Mouse (Mus musculus) lung, postnatal 0 days (tissue): ENCODE data around the gene Gm11758. TPM values are rescaled to one million over a fixed set of nuclear protein-coding genes. Genes with fewer than 3 reads are reported as not detected.
"Not testable (repeated sequence)": the region's sequence is repeated elsewhere in the genome, so short reads cannot be mapped to it uniquely, and the experiment has no call there.

Experiments used
- ATAC-seq: fragments of 200-750 bp; cut with Nextera tagmentation; 2 replicates; pipeline ENCODE4 v1.8.0; 2017; ENCODE audit warnings: moderate library complexity
- DNase-seq: peaks from one replicate; pipeline ENCODE4 v3.0.0-alpha.2; 2016; ENCODE audit warnings: low spot score
- H3K27ac ChIP-seq: fragments of 300-500 bp; sonication (generic); 2 replicates; pipeline ENCODE4 v1.5.1; 2014; ENCODE audit warnings: antibody characterized with exemption, mild to moderate bottlenecking, low read length, mixed read lengths
- H3K27me3 ChIP-seq: fragments of 300-500 bp; sonication (generic); replicated peaks from 2 replicates; pipeline ENCODE4 v1.6.1; 2014; ENCODE audit warnings: low read length, mixed read lengths; ENCODE audit not compliant: insufficient read depth
- H3K36me3 ChIP-seq: fragments of 300-500 bp; sonication (generic); 2 replicates; pipeline ENCODE4 v1.6.1; 2014; ENCODE audit warnings: low read length, mixed read lengths; ENCODE audit not compliant: insufficient read depth
- H3K4me1 ChIP-seq: fragments of 300-500 bp; sonication (generic); 2 replicates; pipeline ENCODE4 v1.6.1; 2014; ENCODE audit warnings: antibody characterized with exemption, low read depth, low read length, mixed read lengths; ENCODE audit not compliant: insufficient read depth
- H3K4me2 ChIP-seq: fragments of 300-500 bp; sonication (generic); replicated peaks from 2 replicates; pipeline ENCODE4 v1.6.1; 2014; ENCODE audit warnings: low read depth, mild to moderate bottlenecking, low read length, moderate library complexity, mixed read lengths
- H3K4me3 ChIP-seq: fragments of 300-500 bp; sonication (generic); 2 replicates; pipeline ENCODE4 v1.5.1; 2014; ENCODE audit warnings: low read depth, low read length
- H3K9ac ChIP-seq: fragments of 300-500 bp; sonication (generic); replicated peaks from 2 replicates; pipeline ENCODE4 v1.6.1; 2014; ENCODE audit warnings: low read depth, mild to moderate bottlenecking
- H3K9me3 ChIP-seq: fragments of 300-500 bp; sonication (generic); 2 replicates; pipeline ENCODE4 v1.6.1; 2016; ENCODE audit warnings: low read length, mixed read lengths
- CTCF ChIP-seq: IDR thresholded peaks from 2 replicates; pipeline ENCODE4 v1.5.1; 2016; ENCODE audit warnings: antibody characterized with exemption, mild to moderate bottlenecking
- EP300 ChIP-seq: IDR thresholded peaks from 2 replicates; pipeline ENCODE4 v1.6.1; 2016; ENCODE audit warnings: antibody characterized with exemption, mild to moderate bottlenecking, control low read depth
- WGBS: fragments of 180-500 bp; shearing (Covaris S2); extraction: QIAGEN DNeasy Blood & Tissue Kit; methylation state at CpG from one replicate; pipeline ENCODE4 v1.1.7; 2014; 5-methylcytosine and 5-hydroxymethylcytosine counted together
- polyA plus RNA-seq: library from polyadenylated mRNA; unstranded; fragments of >200 nt; fragmentation: Nextera tagmentation; extraction: Ambion mirVana; gene quantifications from 2 replicates; pipeline ENCODE4 v1.2.1, GENCODE M21; 2015

Gene Gm11758
- not detected in 2 replicates for polyA plus RNA-seq

DNA sequence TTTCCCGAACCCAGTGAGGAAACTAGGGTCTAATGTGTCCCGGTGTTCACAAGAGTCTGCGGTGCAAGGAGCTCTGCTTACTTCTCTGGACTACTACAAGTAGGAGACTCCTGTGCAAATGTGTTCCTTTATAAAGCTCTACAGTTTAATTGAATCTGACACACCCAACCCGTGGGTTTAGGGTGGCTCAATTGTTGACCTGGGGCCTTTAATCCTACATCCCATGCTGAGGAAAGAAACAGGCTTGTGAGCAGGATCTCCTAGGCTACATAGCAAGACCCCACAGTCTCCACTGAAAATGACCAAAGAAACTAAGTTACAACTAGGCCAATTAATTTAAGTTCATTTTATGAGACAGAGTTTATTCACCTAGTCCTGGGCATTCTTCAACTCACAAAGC is at the start of gene Gm11758:
TSS of gene Gm11758 (minus strand) at position 101 of the 400 bp plus-strand sequence.
- H3K9ac ChIP-seq, H3K9me3 ChIP-seq, DNase-seq, H3K4me2 ChIP-seq, ATAC-seq, H3K4me1 ChIP-seq, H3K36me3 ChIP-seq, H3K4me3 ChIP-seq, H3K27ac ChIP-seq, H3K27me3 ChIP-seq: not testable (repeated sequence)
- WGBS, result no CpG with 5 or more reads among the region's 4 CpGs

DNA sequence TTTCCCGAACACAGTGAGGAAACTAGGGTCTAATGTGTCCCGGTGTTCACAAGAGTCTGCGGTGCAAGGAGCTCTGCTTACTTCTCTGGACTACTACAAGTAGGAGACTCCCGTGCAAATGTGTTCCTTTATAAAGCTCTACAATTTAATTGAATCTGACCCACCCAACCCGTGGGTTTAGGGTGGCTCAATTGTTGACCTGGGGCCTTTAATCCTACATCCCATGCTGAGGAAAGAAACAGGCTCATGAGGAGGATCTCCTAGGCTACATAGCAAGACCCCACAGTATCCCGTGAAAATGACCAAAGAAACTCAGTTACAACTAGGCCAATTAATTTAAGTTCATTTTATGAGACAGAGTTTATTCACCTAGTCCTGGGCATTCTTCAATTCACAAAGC is 44.6 kb upstream of the Gm11758 start, which contains the start of gene Gm11756:
TSS of gene Gm11756 (minus strand) at position 101 of the 400 bp plus-strand sequence.
- DNase-seq, H3K9me3 ChIP-seq, H3K27me3 ChIP-seq, H3K4me1 ChIP-seq, H3K27ac ChIP-seq, H3K4me2 ChIP-seq, H3K36me3 ChIP-seq, ATAC-seq, H3K4me3 ChIP-seq, H3K9ac ChIP-seq: not testable (repeated sequence)
- 79% methylated on average over 6 of the region's 6 CpGs for WGBS

DNA sequence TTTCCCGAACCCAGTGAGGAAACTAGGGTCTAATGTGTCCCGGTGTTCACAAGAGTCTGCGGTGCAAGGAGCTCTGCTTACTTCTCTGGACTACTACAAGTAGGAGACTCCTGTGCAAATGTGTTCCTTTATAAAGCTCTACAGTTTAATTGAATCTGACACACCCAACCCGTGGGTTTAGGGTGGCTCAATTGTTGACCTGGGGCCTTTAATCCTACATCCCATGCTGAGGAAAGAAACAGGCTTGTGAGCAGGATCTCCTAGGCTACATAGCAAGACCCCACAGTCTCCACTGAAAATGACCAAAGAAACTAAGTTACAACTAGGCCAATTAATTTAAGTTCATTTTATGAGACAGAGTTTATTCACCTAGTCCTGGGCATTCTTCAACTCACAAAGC is 29.8 kb upstream of the Gm11758 start, which contains the start of gene Gm13871:
TSS of gene Gm13871 (minus strand) at position 101 of the 400 bp plus-strand sequence.
- not testable (repeated sequence) for H3K9ac ChIP-seq, H3K36me3 ChIP-seq, H3K4me3 ChIP-seq, H3K9me3 ChIP-seq, ATAC-seq, H3K27me3 ChIP-seq, H3K4me1 ChIP-seq, DNase-seq, H3K4me2 ChIP-seq, H3K27ac ChIP-seq
- no CpG with 5 or more reads among the region's 4 CpGs for WGBS

DNA sequence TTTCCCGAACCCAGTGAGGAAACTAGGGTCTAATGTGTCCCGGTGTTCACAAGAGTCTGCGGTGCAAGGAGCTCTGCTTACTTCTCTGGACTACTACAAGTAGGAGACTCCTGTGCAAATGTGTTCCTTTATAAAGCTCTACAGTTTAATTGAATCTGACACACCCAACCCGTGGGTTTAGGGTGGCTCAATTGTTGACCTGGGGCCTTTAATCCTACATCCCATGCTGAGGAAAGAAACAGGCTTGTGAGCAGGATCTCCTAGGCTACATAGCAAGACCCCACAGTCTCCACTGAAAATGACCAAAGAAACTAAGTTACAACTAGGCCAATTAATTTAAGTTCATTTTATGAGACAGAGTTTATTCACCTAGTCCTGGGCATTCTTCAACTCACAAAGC is 14.9 kb upstream of the Gm11758 start, which contains the start of gene Gm11757:
TSS of gene Gm11757 (minus strand) at position 101 of the 400 bp plus-strand sequence.
- H3K4me1 ChIP-seq, H3K9me3 ChIP-seq, H3K36me3 ChIP-seq, H3K9ac ChIP-seq, DNase-seq, H3K27ac ChIP-seq, H3K27me3 ChIP-seq, ATAC-seq, H3K4me3 ChIP-seq, H3K4me2 ChIP-seq: not testable (repeated sequence)
- no CpG with 5 or more reads among the region's 4 CpGs for WGBS

DNA sequence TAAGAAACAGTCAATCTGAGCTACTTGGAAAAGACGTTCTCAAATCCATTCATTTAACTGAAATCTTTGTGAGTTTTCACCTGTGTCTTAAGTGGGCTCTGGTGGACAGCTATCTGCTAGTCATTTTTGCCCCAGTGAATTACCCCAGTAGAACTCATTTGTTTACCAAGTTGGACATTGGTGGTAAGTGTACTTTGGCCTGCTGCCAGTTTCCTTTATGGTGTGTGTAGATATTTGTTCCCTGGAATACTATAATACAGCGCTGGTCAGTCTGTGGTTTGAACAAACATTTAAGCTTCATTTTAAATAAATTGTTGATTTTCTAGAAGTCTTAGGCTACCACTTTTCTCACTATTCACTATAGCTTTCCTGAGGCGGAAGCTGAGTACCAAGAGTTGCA is 49.5 kb downstream of the Gm11758 start:
- H3K9me3 ChIP-seq, result no peaks in the 10 kb centered on the region
- H3K4me1 ChIP-seq, result no peaks in the 10 kb centered on the region
- H3K27me3 ChIP-seq, result no peaks in the 10 kb centered on the region
- H3K4me2 ChIP-seq, result no peak overlapping the region
- no peaks in the 10 kb centered on the region for H3K36me3 ChIP-seq
- no peak overlapping the region for H3K9ac ChIP-seq
- H3K27ac ChIP-seq, result no peak overlapping the region
- WGBS, result 49% methylated on average over 3 of the region's 3 CpGs
- TF ChIP-seq EP300 (no peak), CTCF (no peak)
- H3K4me3 ChIP-seq, result no peak overlapping the region
- ATAC-seq (no peak), DNase-seq (no peak)

Other genes starting within 250 kb of the Gm11758 start
- not detected in 2 replicates for gene Gm11236, start 238.1 kb downstream of the Gm11758 start, polyA plus RNA-seq
- not detected in 2 replicates for gene Gm11239, start 207.9 kb downstream of the Gm11758 start, polyA plus RNA-seq
- gene Gm428, start 192.8 kb downstream of the Gm11758 start, polyA plus RNA-seq, result not detected in 2 replicates
- gene Rasef, start 85.3 kb downstream of the Gm11758 start, polyA plus RNA-seq, result 3.4 and 4.1 TPM in 2 replicates
- not detected in 2 replicates for gene Gm11757, start 14.8 kb upstream of the Gm11758 start, polyA plus RNA-seq
- not detected in 2 replicates for gene Gm13871, start 29.7 kb upstream of the Gm11758 start, polyA plus RNA-seq
- gene Gm11756, start 44.5 kb upstream of the Gm11758 start, polyA plus RNA-seq, result not detected in 2 replicates
- not detected in 2 replicates for gene 2310002L09Rik, start 74.6 kb upstream of the Gm11758 start, polyA plus RNA-seq
- 0.18 and 0.19 TPM in 2 replicates for gene Frmd3, start 137.2 kb upstream of the Gm11758 start, polyA plus RNA-seq